ENCODE assay signal across 19 mouse cellular contexts in the genomic region with DNA sequence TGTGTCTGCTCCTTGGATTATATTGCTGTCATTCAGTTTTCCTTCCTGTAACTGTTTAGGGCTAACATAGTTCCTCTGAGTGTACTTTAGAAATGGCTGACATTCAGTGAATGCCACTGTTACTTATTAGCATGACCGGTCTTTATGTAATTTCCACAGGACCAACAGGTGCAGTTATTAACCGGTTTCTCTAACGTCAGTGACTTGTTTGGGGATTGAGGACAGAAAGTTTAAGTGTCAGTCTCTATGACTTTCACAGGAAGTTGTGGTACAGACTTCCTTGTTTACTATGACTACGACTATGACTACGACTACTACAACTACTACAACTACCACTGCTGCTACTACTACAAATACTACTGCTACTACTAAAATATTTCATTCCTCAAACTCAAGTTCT.
DNase-seq lines count a peak whose midpoint lies in the region; ATAC-seq and TF ChIP-seq lines count a peak whose summit lies in the region.
"Had no signal": no experiment of that assay in that cellular context is flagged by ENCODE, and none has a peak within 500 bp of the region (broad histone marks: within the 10 kb centered on the region; RNA-seq: fewer than 3 reads in every experiment).

No protein-coding gene starts in this region.

- H3K4me1 ChIP-seq in midbrain, embryonic 13.5 days (replicated peaks) = no peaks in the 10 kb centered on the region
- no peaks in the 10 kb centered on the region for H3K4me1 ChIP-seq in kidney, adult 2 months (ENCODE audit: control insufficient read depth, insufficient read depth, low read length)
- H3K4me1 ChIP-seq: hindbrain, embryonic 13.5 days; liver, embryonic 13.5 days; stomach, embryonic 15.5 days had no signal

- no peak overlapping the region for H3K4me2 ChIP-seq in midbrain, embryonic 13.5 days (replicated peaks)
- H3K4me2 ChIP-seq: hindbrain, embryonic 13.5 days; liver, embryonic 13.5 days; stomach, embryonic 15.5 days had no signal

- no peaks in the 10 kb centered on the region for H3K27me3 ChIP-seq in midbrain, embryonic 13.5 days
- H3K27me3 ChIP-seq in kidney, adult 2 months (replicated peaks; ENCODE audit: control insufficient read depth, insufficient read depth, low read length) = no peaks in the 10 kb centered on the region
- H3K27me3 ChIP-seq: hindbrain, embryonic 13.5 days; liver, embryonic 13.5 days; stomach, embryonic 15.5 days had no signal

- no peak for TF ChIP-seq POLR2A in kidney, adult 2 months (IDR thresholded peaks at IDR 0.05; ENCODE audit: low read depth, low read length)

- H3K9ac ChIP-seq in midbrain, embryonic 13.5 days (replicated peaks) = no peak overlapping the region
- H3K9ac ChIP-seq: hindbrain, embryonic 13.5 days; liver, embryonic 13.5 days; stomach, embryonic 15.5 days had no signal

- peak; percentile 87 for ATAC-seq in hematopoietic stem cell, adult 5-6 weeks (replicated peaks in 1 of 2; ENCODE audit: insufficient read depth in 1 of 2, low FRiP score in 2 of 2, low TSS enrichment in 1 of 2, low read depth in 1 of 2, poor library complexity in 2 of 2, severe bottlenecking in 2 of 2)
- ATAC-seq in neutrophil, adult 5-6 weeks (ENCODE audit: extremely low read depth, insufficient number of reproducible peaks, low FRiP score, poor library complexity, severe bottlenecking) = peak; percentile 94
- ATAC-seq in midbrain, embryonic 13.5 days = no peak
- ATAC-seq: forebrain, embryonic 14.5 days; intestine, postnatal 0 days had no signal

- no peaks in the 10 kb centered on the region for H3K36me3 ChIP-seq in midbrain, embryonic 13.5 days
- no peaks in the 10 kb centered on the region for H3K36me3 ChIP-seq in kidney, adult 2 months (ENCODE audit: control insufficient read depth, insufficient read depth, low read length)
- H3K36me3 ChIP-seq: hindbrain, embryonic 13.5 days; liver, embryonic 13.5 days; stomach, embryonic 15.5 days had no signal

- H3K27ac ChIP-seq in midbrain, embryonic 13.5 days = no peak overlapping the region
- no peak overlapping the region for H3K27ac ChIP-seq in kidney, adult 2 months (ENCODE audit: insufficient read depth, low read depth, low read length)
- H3K27ac ChIP-seq: hindbrain, embryonic 13.5 days; liver, embryonic 13.5 days; stomach, embryonic 15.5 days had no signal

- WGBS in midbrain, embryonic 13.5 days = 96% methylated on average over 5 of the region's 5 CpGs
- WGBS in kidney, adult 2 months = 84% methylated on average over 5 of the region's 5 CpGs

- no peaks in the 10 kb centered on the region for H3K9me3 ChIP-seq in midbrain, embryonic 13.5 days
- H3K9me3 ChIP-seq: hindbrain, embryonic 13.5 days; liver, embryonic 13.5 days; stomach, embryonic 15.5 days had no signal

- TF ChIP-seq CTCF in kidney, adult 2 months (conservative IDR thresholded peaks at IDR 0.05; ENCODE audit: insufficient read depth, insufficient read length, low read depth, low read length) = no peak

- H3K4me3 ChIP-seq in midbrain, embryonic 13.5 days (replicated peaks) = no peak overlapping the region
- H3K4me3 ChIP-seq in kidney, adult 2 months (ENCODE audit: insufficient read depth, low read depth, low read length) = no peak overlapping the region
- H3K4me3 ChIP-seq: hindbrain, embryonic 13.5 days; liver, embryonic 13.5 days; stomach, embryonic 15.5 days had no signal

- peak; percentile 18 for DNase-seq in lung, postnatal 25 days (ENCODE audit: low spot score)
- DNase-seq in lung, postnatal 36 days = no peak
- DNase-seq in CD4-positive, CD25-positive, alpha-beta regulatory T cell, adult 2 months (ENCODE audit: low read depth, low spot score) = peak; percentile 74
- DNase-seq in c-Kit-positive CD71-positive TER-119-positive erythroid progenitor cells, embryonic 14.5 days (ENCODE audit: low spot score) = no peak
- no peak for DNase-seq in kidney, adult 2 months
- DNase-seq: cerebellum, adult 18-20 months; kidney, postnatal 36 days; liver, embryonic 13.5 days; lung, postnatal 10 days; midbrain, embryonic 14.5 days; right cerebral cortex, postnatal 25 days; thymus, postnatal 36 days had no signal

Comparison
In these comparisons a context has a peak if more than half of its experiments do, and no peak if none do; other contexts are left out.
1. DNase-seq: peak in lung, postnatal 25 days (single experiment) and CD4-positive, CD25-positive, alpha-beta regulatory T cell, adult 2 months (single experiment); none in lung, postnatal 36 days (single experiment), c-Kit-positive CD71-positive TER-119-positive erythroid progenitor cells, embryonic 14.5 days (single experiment) and kidney, adult 2 months (single experiment).